Comparison of ENCODE assay signal across 25 mouse cellular contexts in the genomic region with DNA sequence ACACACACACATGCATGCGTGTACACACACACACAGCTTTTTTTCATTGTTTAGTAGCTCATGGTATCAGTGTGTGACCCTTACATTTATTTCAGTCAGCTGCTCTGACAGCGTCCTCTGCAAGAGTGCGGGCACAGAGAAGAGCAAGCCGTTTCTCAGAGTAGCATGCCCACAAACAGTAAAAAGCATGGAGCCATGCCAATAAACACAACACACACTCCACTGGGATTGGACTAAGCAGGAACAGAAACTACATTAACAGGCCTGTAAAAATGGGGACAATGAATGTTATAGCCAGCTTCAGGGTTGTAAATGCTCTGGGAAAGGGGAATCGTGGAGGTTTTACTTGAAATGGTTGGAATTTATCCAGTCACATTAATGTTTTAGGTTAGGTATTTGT. TPM values are rescaled to one million over a fixed set of nuclear protein-coding genes. Genes with fewer than 3 reads are reported as not detected.
DNase-seq lines count a peak whose midpoint lies in the region; ATAC-seq and TF ChIP-seq lines count a peak whose summit lies in the region.
"Had no signal": no experiment of that assay in that cellular context is flagged by ENCODE, and none has a peak within 500 bp of the region (broad histone marks: within the 10 kb centered on the region; RNA-seq: fewer than 3 reads in every experiment).

No protein-coding gene starts in this region.

- H3K27ac ChIP-seq in hindbrain, postnatal 0 days = no peak overlapping the region
- no peak overlapping the region for H3K27ac ChIP-seq in hindbrain, embryonic 10.5 days
- peak overlapping the region; percentile 73 for H3K27ac ChIP-seq in limb, embryonic 12.5 days
- H3K27ac ChIP-seq: forebrain, embryonic 15.5 days; heart, embryonic 13.5 days; intestine, embryonic 15.5 days; liver, embryonic 14.5 days; lung, embryonic 15.5 days; midbrain, embryonic 12.5 days; neural tube, embryonic 13.5 days had no signal

- H3K4me2 ChIP-seq in hindbrain, postnatal 0 days (ENCODE audit: low read depth, low read length) = no peak overlapping the region
- no peak overlapping the region for H3K4me2 ChIP-seq in limb, embryonic 12.5 days
- H3K4me2 ChIP-seq: forebrain, embryonic 15.5 days; heart, embryonic 13.5 days; intestine, embryonic 15.5 days; lung, embryonic 15.5 days; midbrain, embryonic 12.5 days; neural tube, embryonic 13.5 days had no signal

- TF ChIP-seq CTCF in hindbrain, postnatal 0 days (IDR thresholded peaks at IDR 0.05; ENCODE audit: low read depth) = no peak

- 0 out of 2 replicates have a peak, but pooled peaks have one; percentile 49 for ATAC-seq in hindbrain, postnatal 0 days
- ATAC-seq in megakaryocyte, adult 5-6 weeks (ENCODE audit: poor library complexity, severe bottlenecking) = no peak
- peak; percentile 73 for ATAC-seq in limb, embryonic 12.5 days (ENCODE audit: insufficient number of reproducible peaks, insufficient read depth, low FRiP score, low TSS enrichment, low read depth)
- ATAC-seq: forebrain, embryonic 15.5 days; hindbrain, embryonic 16.5 days; intestine, embryonic 15.5 days; Patski had no signal

- 62% methylated on average over 5 of the region's 5 CpGs for WGBS in hindbrain, postnatal 0 days
- WGBS in hindbrain, embryonic 10.5 days = 95% methylated on average over 5 of the region's 5 CpGs
- 42% methylated on average over 5 of the region's 5 CpGs for WGBS in limb, embryonic 12.5 days

- no peak overlapping the region for H3K9ac ChIP-seq in hindbrain, postnatal 0 days (replicated peaks; ENCODE audit: low read length)
- H3K9ac ChIP-seq in limb, embryonic 12.5 days (replicated peaks) = no peak overlapping the region
- H3K9ac ChIP-seq: forebrain, embryonic 15.5 days; heart, embryonic 13.5 days; intestine, embryonic 15.5 days; liver, embryonic 14.5 days; lung, embryonic 15.5 days; midbrain, embryonic 12.5 days; neural tube, embryonic 13.5 days had no signal

- no peaks in the 10 kb centered on the region for H3K4me1 ChIP-seq in hindbrain, postnatal 0 days (ENCODE audit: insufficient read depth, low read length)
- H3K4me1 ChIP-seq in hindbrain, embryonic 10.5 days (replicated peaks) = peaks cover 21% of the 10 kb centered on the region; the same call in 1 of the 2 replicates
- peaks cover 49% of the 10 kb centered on the region for H3K4me1 ChIP-seq in megakaryocyte, embryonic 14.5 days
- H3K4me1 ChIP-seq in limb, embryonic 12.5 days (replicated peaks) = peaks cover 71% of the 10 kb centered on the region
- H3K4me1 ChIP-seq: forebrain, embryonic 15.5 days had no signal

- DNase-seq in hindbrain, postnatal 0 days (ENCODE audit: low spot score) = peak; percentile 37
- DNase-seq in hindbrain, embryonic 10.5 days (ENCODE audit: low spot score) = no peak
- DNase-seq in frontal cortex, postnatal 36 days (ENCODE audit: low spot score in 2 of 2) = no peak
- DNase-seq in thymus, postnatal 4 days = no peak
- DNase-seq: adrenal gland, postnatal 25 days; cerebellum, adult 11-12 months; cerebellum, postnatal 10 days; heart, postnatal 14 days; layer of hippocampus, adult 9-11 months; liver; retina, postnatal 1 day; right cerebral cortex, postnatal 14 days had no signal

- H3K9me3 ChIP-seq in hindbrain, postnatal 0 days (ENCODE audit: low read length) = no peaks in the 10 kb centered on the region
- no peaks in the 10 kb centered on the region for H3K9me3 ChIP-seq in hindbrain, embryonic 10.5 days
- no peaks in the 10 kb centered on the region for H3K9me3 ChIP-seq in megakaryocyte, embryonic 14.5 days
- H3K9me3 ChIP-seq in limb, embryonic 12.5 days = no peaks in the 10 kb centered on the region
- H3K9me3 ChIP-seq: forebrain, embryonic 15.5 days; heart, embryonic 13.5 days; intestine, embryonic 15.5 days; lung, embryonic 15.5 days; midbrain, embryonic 12.5 days; neural tube, embryonic 13.5 days had no signal

- no peaks in the 10 kb centered on the region for H3K27me3 ChIP-seq in hindbrain, postnatal 0 days (ENCODE audit: insufficient read depth, low read length)
- H3K27me3 ChIP-seq in hindbrain, embryonic 10.5 days (ENCODE audit: insufficient read depth, poor library complexity, severe bottlenecking) = no peaks in the 10 kb centered on the region
- H3K27me3 ChIP-seq in megakaryocyte, embryonic 14.5 days (replicated peaks) = peaks cover 5% of the 10 kb centered on the region
- H3K27me3 ChIP-seq in limb, embryonic 12.5 days = no peaks in the 10 kb centered on the region
- H3K27me3 ChIP-seq: forebrain, embryonic 15.5 days; heart, embryonic 13.5 days; intestine, embryonic 15.5 days; lung, embryonic 15.5 days; neural tube, embryonic 13.5 days; Patski had no signal

- H3K36me3 ChIP-seq in hindbrain, postnatal 0 days (ENCODE audit: insufficient read depth, low read length) = no peaks in the 10 kb centered on the region
- H3K36me3 ChIP-seq in hindbrain, embryonic 10.5 days = no peaks in the 10 kb centered on the region
- no peaks in the 10 kb centered on the region for H3K36me3 ChIP-seq in megakaryocyte, embryonic 14.5 days (replicated peaks; ENCODE audit: low read length)
- no peaks in the 10 kb centered on the region for H3K36me3 ChIP-seq in limb, embryonic 12.5 days
- H3K36me3 ChIP-seq: forebrain, embryonic 15.5 days; heart, embryonic 13.5 days; intestine, embryonic 15.5 days; lung, embryonic 15.5 days; midbrain, embryonic 12.5 days; neural tube, embryonic 13.5 days had no signal

- H3K4me3 ChIP-seq in hindbrain, postnatal 0 days (ENCODE audit: low read length) = no peak overlapping the region
- H3K4me3 ChIP-seq in hindbrain, embryonic 10.5 days = no peak overlapping the region
- peak overlapping the region; percentile 34 for H3K4me3 ChIP-seq in megakaryocyte, embryonic 14.5 days (replicated peaks)
- H3K4me3 ChIP-seq in limb, embryonic 12.5 days (replicated peaks) = no peak overlapping the region
- H3K4me3 ChIP-seq: forebrain, embryonic 15.5 days; heart, embryonic 13.5 days; intestine, embryonic 15.5 days; lung, embryonic 15.5 days; midbrain, embryonic 12.5 days; myocyte; neural tube, embryonic 13.5 days had no signal

RNA-seq across cellular contexts. Expression of a gene that starts 50.7 kb away (rescaled TPM):
- total RNA-seq in hindbrain, postnatal 0 days (2014; rRNA removed) = 13.0 and 15.1 TPM in 2 replicates
- 4.4 and 4.6 TPM in 2 replicates for polyA plus RNA-seq in hindbrain, postnatal 0 days (2015; fragmentation: Nextera tagmentation; extraction: Ambion mirVana)
- 8.0 and 8.1 TPM in 2 replicates for polyA plus RNA-seq in hindbrain, embryonic 10.5 days (2016; fragmentation: Nextera tagmentation; extraction: Ambion mirVana)
- 4.6 and 7.1 TPM in 2 replicates for polyA plus RNA-seq in megakaryocyte, embryonic 14.5 days (2012; ENCODE audit: insufficient read depth, low replicate concordance)
- 16.3 and 17.2 TPM in 2 replicates for total RNA-seq in megakaryocyte, adult 5-6 weeks (2015)
- 11.9 and 18.7 TPM in 2 replicates for total RNA-seq in megakaryocyte, adult 5-6 weeks (2017)
- 25.4 and 25.6 TPM in 2 replicates for polyA plus RNA-seq in limb, embryonic 12.5 days (2016; fragmentation: Nextera tagmentation; extraction: Ambion mirVana)
